Mouse (Mus musculus): ENCODE data around the gene Rpl19. TPM values are rescaled to one million over a fixed set of nuclear protein-coding genes. Genes with fewer than 3 reads are reported as not detected.

Rpl19 gene
- polyA plus RNA-seq, 1 experiment from 2014 or later = 767 TPM

DNA sequence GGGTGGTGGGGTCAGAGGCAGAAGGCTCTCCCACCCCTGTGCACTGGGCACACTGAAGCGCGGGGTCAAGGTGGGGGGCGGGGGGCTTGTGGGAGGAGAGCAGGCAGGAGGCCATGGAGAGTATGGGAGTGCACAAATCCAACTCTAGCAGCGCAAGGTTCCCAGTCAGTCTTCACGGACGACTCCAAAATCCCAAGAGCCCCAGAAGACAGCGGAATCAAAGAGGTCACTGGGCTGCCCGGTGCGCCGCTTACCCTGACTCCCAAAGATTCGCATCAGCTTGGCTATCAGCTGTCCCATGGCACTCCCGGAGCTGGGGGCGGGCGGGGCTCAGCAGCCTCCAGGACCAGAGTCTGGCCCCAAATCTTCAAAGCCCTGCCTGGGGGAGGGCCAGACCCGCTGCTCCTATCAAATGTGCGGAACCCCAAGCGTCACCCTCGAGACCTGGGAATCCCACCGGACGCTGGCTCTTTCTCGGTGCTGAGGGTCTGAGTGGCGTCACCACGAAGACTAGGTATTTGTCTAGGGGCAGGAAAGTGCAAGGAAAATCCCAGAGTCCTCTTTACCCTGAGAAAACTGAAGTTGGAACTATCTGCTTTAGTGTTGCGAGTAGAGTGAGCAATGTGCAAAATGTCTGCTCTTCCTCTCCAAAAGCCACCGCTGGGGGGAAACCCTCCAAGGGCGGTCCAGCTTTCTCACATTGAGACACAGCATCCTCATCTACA, 30.8 kb upstream of the Rpl19 start, which contains the start of gene Arl5c:
TSS of gene Arl5c (minus strand) at position 618 of the 725 bp plus-strand sequence.
- Histone ChIP-seq H3K27ac (replicated peaks in 1 of 2; ENCODE audit: control insufficient read depth in 1 of 2, insufficient read depth in 1 of 2, low read depth in 2 of 2, low read length in 2 of 2) (no peak within 1 kb of the TSS), H3K9me3 (ENCODE audit: control insufficient read depth, low read length) (no peaks in the 10 kb centered on the region), H3K36me3 (ENCODE audit: control insufficient read depth, insufficient read depth, low read length) (no peaks in the 10 kb centered on the region), H3K4me1 (ENCODE audit: control insufficient read depth in 2 of 2, insufficient read depth in 2 of 2, low read length in 2 of 2) (peaks cover 7 to 10% of the 10 kb centered on the region in 2 experiments), H3K4me3 (ENCODE audit: control insufficient read depth in 1 of 2, insufficient read depth in 1 of 2, low read depth in 1 of 2, low read length in 2 of 2) (peak within 1 kb of the TSS; percentile 42 to 50), H3K4me2 (ENCODE audit: low read length) (peak within 1 kb of the TSS; percentile 83), H3K9ac (ENCODE audit: low read length) (peak within 1 kb of the TSS; percentile 51), H3K27me3 (ENCODE audit: control insufficient read depth, insufficient read depth, low read length) (peaks cover 16% of the 10 kb centered on the region)
- no peak; the same call in 1 of the 2 replicates for ATAC-seq (ENCODE audit: insufficient number of reproducible peaks, insufficient read depth, low FRiP score, low read depth)
- 2% methylated on average over 26 of the region's 26 CpGs for WGBS

DNA sequence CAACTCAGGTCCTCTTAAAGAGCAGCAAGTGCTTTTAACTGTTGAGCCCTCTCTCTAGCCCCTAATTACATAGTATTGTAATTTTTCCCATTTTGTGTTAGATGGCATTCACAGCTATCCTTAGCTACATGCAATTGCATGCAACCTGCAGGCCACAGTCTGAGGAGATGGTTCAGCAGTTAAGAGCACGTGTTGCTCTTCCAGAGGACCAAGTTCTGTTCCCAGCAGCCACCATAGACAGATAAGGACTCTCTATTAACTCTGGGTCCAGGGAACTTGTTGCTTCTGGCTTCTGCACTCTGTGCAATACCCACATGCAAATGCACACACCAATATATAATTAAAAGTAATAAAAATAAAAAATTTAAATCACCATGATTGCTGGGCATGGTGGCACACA, 29.8 kb upstream of the Rpl19 start:
- H3K9ac ChIP-seq (ENCODE audit: low read length) = no peak overlapping the region
- peaks cover 7 to 10% of the 10 kb centered on the region in 2 experiments for H3K4me1 ChIP-seq (ENCODE audit: control insufficient read depth in 2 of 2, insufficient read depth in 2 of 2, low read length in 2 of 2)
- H3K4me2 ChIP-seq (ENCODE audit: low read length) = no peak overlapping the region
- peaks cover 24% of the 10 kb centered on the region for H3K27me3 ChIP-seq (ENCODE audit: control insufficient read depth, insufficient read depth, low read length)
- 62% methylated on average over 1 of the region's 1 CpGs for WGBS
- H3K36me3 ChIP-seq (ENCODE audit: control insufficient read depth, insufficient read depth, low read length) = no peaks in the 10 kb centered on the region
- H3K27ac ChIP-seq (replicated peaks in 1 of 2; ENCODE audit: control insufficient read depth in 1 of 2, insufficient read depth in 1 of 2, low read depth in 2 of 2, low read length in 2 of 2) = no peak overlapping the region
- no peaks in the 10 kb centered on the region for H3K9me3 ChIP-seq (ENCODE audit: control insufficient read depth, low read length)
- no peak overlapping the region for H3K4me3 ChIP-seq (ENCODE audit: control insufficient read depth in 1 of 2, insufficient read depth in 1 of 2, low read depth in 1 of 2, low read length in 2 of 2)
- ATAC-seq (ENCODE audit: insufficient number of reproducible peaks, insufficient read depth, low FRiP score, low read depth) = no peak

DNA sequence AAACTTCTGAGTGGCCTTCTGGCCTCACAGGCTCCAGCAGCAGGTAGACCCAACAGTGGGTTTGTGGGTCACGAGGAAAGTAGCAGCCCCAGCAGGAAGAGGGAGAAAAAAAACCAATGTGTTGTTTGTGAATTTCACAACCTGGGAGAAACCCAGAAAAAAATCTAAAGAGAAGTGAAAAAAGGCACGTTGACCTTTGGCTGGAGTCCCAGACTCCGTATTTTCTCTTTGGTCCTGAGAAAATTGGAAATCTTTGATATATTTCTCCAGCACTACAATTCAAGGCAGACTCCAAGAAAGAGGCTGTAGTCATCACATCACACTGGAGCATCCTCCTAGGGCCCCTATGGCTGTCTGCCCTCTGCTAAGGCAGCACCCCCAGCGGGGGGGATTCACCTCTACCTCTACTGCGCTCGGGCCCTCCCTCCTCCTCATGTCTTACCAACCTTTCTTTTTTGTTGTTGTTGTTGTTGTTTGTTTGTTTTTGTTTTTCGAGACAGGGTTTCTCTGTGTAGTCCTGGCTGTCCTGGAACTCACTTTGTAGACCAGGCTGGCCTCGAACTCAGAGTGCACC, 29.0 kb upstream of the Rpl19 start:
- no peaks in the 10 kb centered on the region for H3K9me3 ChIP-seq (ENCODE audit: control insufficient read depth, low read length)
- H3K9ac ChIP-seq (ENCODE audit: low read length) = no peak overlapping the region
- ATAC-seq (ENCODE audit: insufficient number of reproducible peaks, insufficient read depth, low FRiP score, low read depth) = no peak
- no peaks in the 10 kb centered on the region for H3K36me3 ChIP-seq (ENCODE audit: control insufficient read depth, insufficient read depth, low read length)
- peaks cover 8 to 13% of the 10 kb centered on the region in 2 experiments for H3K4me1 ChIP-seq (ENCODE audit: control insufficient read depth in 2 of 2, insufficient read depth in 2 of 2, low read length in 2 of 2)
- no peak overlapping the region for H3K4me2 ChIP-seq (ENCODE audit: low read length)
- WGBS = 68% methylated on average over 8 of the region's 8 CpGs
- H3K4me3 ChIP-seq (ENCODE audit: control insufficient read depth in 1 of 2, insufficient read depth in 1 of 2, low read depth in 1 of 2, low read length in 2 of 2) = no peak overlapping the region
- no peak overlapping the region for H3K27ac ChIP-seq (replicated peaks in 1 of 2; ENCODE audit: control insufficient read depth in 1 of 2, insufficient read depth in 1 of 2, low read depth in 2 of 2, low read length in 2 of 2)
- H3K27me3 ChIP-seq (ENCODE audit: control insufficient read depth, insufficient read depth, low read length) = peaks cover 32% of the 10 kb centered on the region

DNA sequence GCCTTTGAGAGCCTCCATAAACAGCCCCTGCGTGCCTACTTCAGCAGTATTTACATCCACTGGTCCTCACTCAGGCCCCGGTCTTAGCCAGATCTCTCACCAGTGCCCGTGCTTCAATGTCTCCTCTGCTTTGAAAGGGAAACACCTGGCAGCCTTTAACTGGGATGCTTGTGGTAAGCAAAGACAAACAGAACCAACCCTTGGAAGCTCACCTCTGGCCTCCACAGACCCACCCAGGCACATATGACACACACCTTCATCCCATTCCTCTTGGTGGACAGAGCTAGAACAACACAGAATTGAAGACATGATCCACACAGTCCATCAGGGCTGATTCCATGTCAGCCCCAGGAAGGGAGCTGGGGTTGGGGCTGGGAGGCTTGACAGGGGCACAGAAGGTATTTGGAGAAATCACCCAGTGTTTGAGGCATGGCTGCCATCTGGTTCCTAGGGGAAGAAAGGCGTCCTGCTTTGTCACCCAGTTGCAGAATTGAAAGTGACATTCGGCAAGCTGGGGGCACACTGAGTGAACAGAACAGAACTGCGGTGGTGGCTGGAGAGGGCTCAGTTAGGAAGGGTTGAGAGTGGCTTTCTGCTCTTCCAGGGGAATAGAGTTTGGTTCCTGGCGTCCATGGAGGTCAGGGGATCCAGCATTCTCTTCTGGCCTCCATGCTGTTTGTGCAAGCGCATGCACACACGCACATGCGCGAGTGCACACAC, 28.3 kb upstream of the Rpl19 start:
- Histone ChIP-seq H3K4me1 (ENCODE audit: control insufficient read depth in 2 of 2, insufficient read depth in 2 of 2, low read length in 2 of 2) (peaks cover 11 to 20% of the 10 kb centered on the region in 2 experiments), H3K27me3 (ENCODE audit: control insufficient read depth, insufficient read depth, low read length) (peaks cover 39% of the 10 kb centered on the region), H3K36me3 (ENCODE audit: control insufficient read depth, insufficient read depth, low read length) (no peaks in the 10 kb centered on the region), H3K4me2 (ENCODE audit: low read length) (no peak overlapping the region), H3K9me3 (ENCODE audit: control insufficient read depth, low read length) (no peaks in the 10 kb centered on the region), H3K9ac (ENCODE audit: low read length) (no peak overlapping the region), H3K27ac (replicated peaks in 1 of 2; ENCODE audit: control insufficient read depth in 1 of 2, insufficient read depth in 1 of 2, low read depth in 2 of 2, low read length in 2 of 2) (no peak overlapping the region), H3K4me3 (ENCODE audit: control insufficient read depth in 1 of 2, insufficient read depth in 1 of 2, low read depth in 1 of 2, low read length in 2 of 2) (no peak overlapping the region)
- no peak for ATAC-seq (ENCODE audit: insufficient number of reproducible peaks, insufficient read depth, low FRiP score, low read depth)
- WGBS = 77% methylated on average over 11 of the region's 11 CpGs

DNA sequence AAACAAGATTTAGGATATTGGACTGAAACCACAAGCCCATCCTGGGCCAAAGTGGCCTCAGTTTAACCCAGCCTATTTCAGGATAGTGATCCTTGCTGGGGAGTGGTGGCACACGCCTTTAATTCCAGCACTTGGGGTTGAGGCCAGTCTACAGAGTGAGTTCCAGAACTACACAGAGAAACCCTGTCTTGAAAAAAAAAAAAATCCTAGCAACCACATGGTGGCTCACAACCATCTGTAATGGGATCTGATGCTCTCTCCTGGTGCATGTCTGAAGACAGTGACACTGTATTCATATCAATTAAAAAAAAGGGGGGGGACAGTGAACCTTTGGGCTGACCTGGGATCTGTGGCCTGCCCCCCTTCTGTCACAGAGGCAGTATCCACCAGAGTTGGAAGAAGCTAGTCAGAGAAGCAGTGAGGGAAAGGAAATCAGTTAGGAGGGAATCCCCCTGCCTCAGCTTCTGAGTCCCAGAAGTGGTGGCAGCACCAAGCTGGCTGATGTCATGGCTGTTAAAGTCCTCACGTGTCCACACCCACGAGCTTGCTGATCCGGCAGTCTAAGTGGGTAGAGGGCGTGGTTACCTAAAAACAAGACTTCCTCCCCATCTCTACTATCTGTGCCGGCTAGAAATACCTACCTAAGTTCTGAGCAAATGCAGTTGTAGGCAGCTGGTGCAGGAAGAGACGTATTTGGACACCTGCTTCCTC, 27.5 kb upstream of the Rpl19 start:
- Histone ChIP-seq H3K4me2 (ENCODE audit: low read length) (no peak overlapping the region), H3K36me3 (ENCODE audit: control insufficient read depth, insufficient read depth, low read length) (no peaks in the 10 kb centered on the region), H3K9me3 (ENCODE audit: control insufficient read depth, low read length) (no peaks in the 10 kb centered on the region), H3K27me3 (ENCODE audit: control insufficient read depth, insufficient read depth, low read length) (peaks cover 39% of the 10 kb centered on the region), H3K4me1 (ENCODE audit: control insufficient read depth in 2 of 2, insufficient read depth in 2 of 2, low read length in 2 of 2) (peaks cover 15 to 28% of the 10 kb centered on the region in 2 experiments), H3K27ac (replicated peaks in 1 of 2; ENCODE audit: control insufficient read depth in 1 of 2, insufficient read depth in 1 of 2, low read depth in 2 of 2, low read length in 2 of 2) (no peak overlapping the region), H3K9ac (ENCODE audit: low read length) (no peak overlapping the region), H3K4me3 (ENCODE audit: control insufficient read depth in 1 of 2, insufficient read depth in 1 of 2, low read depth in 1 of 2, low read length in 2 of 2) (no peak overlapping the region)
- ATAC-seq (ENCODE audit: insufficient number of reproducible peaks, insufficient read depth, low FRiP score, low read depth) = no peak
- 45% methylated on average over 7 of the region's 7 CpGs for WGBS

DNA sequence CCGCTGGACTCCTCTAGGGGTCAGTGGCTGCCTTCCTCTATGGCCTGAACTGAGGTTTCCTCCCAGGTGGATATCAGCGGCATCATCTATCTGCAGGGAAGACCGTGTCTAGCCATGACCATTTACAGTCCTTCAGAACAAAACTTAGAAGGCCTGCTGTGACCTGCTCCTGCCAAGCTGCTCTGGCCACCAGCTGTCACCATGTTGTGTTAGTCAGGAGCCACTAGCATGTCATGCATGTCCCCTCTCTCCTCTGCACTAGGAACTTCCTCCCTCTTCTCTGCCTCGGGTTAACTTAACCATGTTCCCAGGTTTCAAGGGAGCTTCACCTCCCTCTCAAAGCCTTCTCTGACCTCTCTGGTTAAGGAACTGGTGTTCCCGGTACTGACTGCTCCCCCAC, 26.8 kb upstream of the Rpl19 start:
- Histone ChIP-seq H3K36me3 (ENCODE audit: control insufficient read depth, insufficient read depth, low read length) (no peaks in the 10 kb centered on the region), H3K9me3 (ENCODE audit: control insufficient read depth, low read length) (no peaks in the 10 kb centered on the region), H3K4me2 (ENCODE audit: low read length) (no peak overlapping the region), H3K4me1 (ENCODE audit: control insufficient read depth in 2 of 2, insufficient read depth in 2 of 2, low read length in 2 of 2) (peaks cover 14 to 24% of the 10 kb centered on the region in 2 experiments), H3K27me3 (ENCODE audit: control insufficient read depth, insufficient read depth, low read length) (peaks cover 35% of the 10 kb centered on the region), H3K27ac (replicated peaks in 1 of 2; ENCODE audit: control insufficient read depth in 1 of 2, insufficient read depth in 1 of 2, low read depth in 2 of 2, low read length in 2 of 2) (no peak overlapping the region), H3K4me3 (ENCODE audit: control insufficient read depth in 1 of 2, insufficient read depth in 1 of 2, low read depth in 1 of 2, low read length in 2 of 2) (no peak overlapping the region), H3K9ac (ENCODE audit: low read length) (no peak overlapping the region)
- 50% methylated on average over 5 of the region's 5 CpGs for WGBS
- no peak for ATAC-seq (ENCODE audit: insufficient number of reproducible peaks, insufficient read depth, low FRiP score, low read depth)

DNA sequence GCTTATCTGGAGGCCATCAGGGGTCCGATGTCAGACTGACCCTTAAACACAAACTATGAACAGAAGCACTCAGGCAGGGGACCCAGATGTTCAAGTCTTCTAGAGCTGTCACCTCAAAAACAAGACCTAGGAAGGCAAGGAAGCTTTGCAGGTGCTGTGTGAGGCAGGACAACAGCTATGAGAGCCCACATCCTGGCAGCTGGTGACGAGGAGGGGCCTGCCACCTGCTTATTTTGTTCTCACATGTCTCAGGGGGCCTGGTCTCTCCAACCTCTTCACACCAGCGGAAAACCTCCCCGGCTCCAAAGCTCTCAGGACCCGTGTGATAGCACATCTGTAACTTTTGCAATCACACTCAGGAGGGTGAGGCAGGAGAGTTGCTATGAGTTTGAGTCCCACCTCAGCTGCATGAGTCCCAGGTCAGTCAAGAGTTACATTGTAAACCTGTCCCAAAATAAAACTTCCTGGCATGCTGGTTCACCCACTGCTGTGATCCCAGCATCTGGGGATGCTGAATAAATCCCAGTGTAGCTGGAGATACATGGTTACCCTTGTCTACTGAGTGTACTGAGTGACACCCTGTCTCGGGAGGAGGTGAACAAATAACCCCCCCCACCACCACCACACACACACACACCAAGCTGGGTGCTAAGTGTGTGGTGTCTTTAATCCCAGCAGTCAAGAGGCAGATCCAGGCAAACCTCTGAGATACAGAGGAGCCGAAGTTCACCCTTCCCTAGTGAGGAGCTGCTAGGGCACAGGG, 26.0 kb upstream of the Rpl19 start:
- Histone ChIP-seq H3K4me3 (ENCODE audit: control insufficient read depth in 1 of 2, insufficient read depth in 1 of 2, low read depth in 1 of 2, low read length in 2 of 2) (no peak overlapping the region), H3K4me2 (ENCODE audit: low read length) (no peak overlapping the region), H3K36me3 (ENCODE audit: control insufficient read depth, insufficient read depth, low read length) (no peaks in the 10 kb centered on the region), H3K9ac (ENCODE audit: low read length) (no peak overlapping the region), H3K9me3 (ENCODE audit: control insufficient read depth, low read length) (no peaks in the 10 kb centered on the region), H3K27ac (replicated peaks in 1 of 2; ENCODE audit: control insufficient read depth in 1 of 2, insufficient read depth in 1 of 2, low read depth in 2 of 2, low read length in 2 of 2) (no peak overlapping the region), H3K27me3 (ENCODE audit: control insufficient read depth, insufficient read depth, low read length) (peaks cover 35% of the 10 kb centered on the region), H3K4me1 (ENCODE audit: control insufficient read depth in 2 of 2, insufficient read depth in 2 of 2, low read length in 2 of 2) (peaks cover 11 to 18% of the 10 kb centered on the region in 2 experiments)
- WGBS = 19% methylated on average over 7 of the region's 7 CpGs
- no peak for ATAC-seq (ENCODE audit: insufficient number of reproducible peaks, insufficient read depth, low FRiP score, low read depth)
